Mouse (Mus musculus) neural tube, embryonic 13.5 days (tissue): ENCODE results near the gene Syt2. TPM values are rescaled to one million over a fixed set of nuclear protein-coding genes. Genes with fewer than 3 reads are reported as not detected.

Source experiments
- ATAC-seq: fragments of 200-750 bp; cut with Nextera tagmentation; 2 replicates; pipeline ENCODE4 v1.8.0; 2017; ENCODE audit warnings: low read depth, mild to moderate bottlenecking, moderate TSS enrichment, moderate library complexity
- H3K27ac ChIP-seq: fragments of 300-500 bp; sonication (generic); replicated peaks from 2 replicates; pipeline ENCODE4 v1.5.1; 2015; ENCODE audit warnings: moderate library complexity, mild to moderate bottlenecking, inconsistent platforms
- H3K27me3 ChIP-seq: fragments of 300-500 bp; sonication (generic); 2 replicates; pipeline ENCODE4 v1.6.1; 2015; ENCODE audit warnings: mild to moderate bottlenecking, inconsistent platforms
- H3K36me3 ChIP-seq: fragments of 300-500 bp; sonication (generic); 2 replicates; pipeline ENCODE4 v1.6.1; 2015; ENCODE audit warnings: mild to moderate bottlenecking, inconsistent platforms
- H3K4me1 ChIP-seq: fragments of 300-500 bp; sonication (generic); replicated peaks from 2 replicates; pipeline ENCODE4 v1.6.1; 2015; ENCODE audit warnings: inconsistent platforms
- H3K4me2 ChIP-seq: fragments of 300-500 bp; sonication (generic); 2 replicates; pipeline ENCODE4 v1.6.1; 2015; ENCODE audit warnings: inconsistent platforms, mild to moderate bottlenecking, moderate library complexity
- H3K4me3 ChIP-seq: fragments of 300-500 bp; sonication (generic); 2 replicates; pipeline ENCODE4 v1.5.1; 2015; ENCODE audit warnings: mild to moderate bottlenecking, inconsistent platforms
- H3K9ac ChIP-seq: fragments of 300-500 bp; sonication (generic); 2 replicates; pipeline ENCODE4 v1.6.1; 2015; ENCODE audit warnings: moderate library complexity, mild to moderate bottlenecking, inconsistent platforms
- H3K9me3 ChIP-seq: fragments of 300-500 bp; sonication (generic); 2 replicates; pipeline ENCODE4 v1.6.1; 2016; ENCODE audit warnings: inconsistent platforms
- WGBS: fragments of 180-500 bp; shearing (Covaris S2); methylation state at CpG from one replicate; pipeline ENCODE4 v1.1.7; 2015; 5-methylcytosine and 5-hydroxymethylcytosine counted together
- polyA plus RNA-seq: library from polyadenylated mRNA; unstranded; fragments of >200 nt; fragmentation: Nextera tagmentation; extraction: Ambion mirVana; gene quantifications from 2 replicates; pipeline ENCODE4 v1.2.1, GENCODE M21; 2015

The Syt2 gene
- polyA plus RNA-seq, 1 experiment from 2014 or later: 13.9 TPM

DNA sequence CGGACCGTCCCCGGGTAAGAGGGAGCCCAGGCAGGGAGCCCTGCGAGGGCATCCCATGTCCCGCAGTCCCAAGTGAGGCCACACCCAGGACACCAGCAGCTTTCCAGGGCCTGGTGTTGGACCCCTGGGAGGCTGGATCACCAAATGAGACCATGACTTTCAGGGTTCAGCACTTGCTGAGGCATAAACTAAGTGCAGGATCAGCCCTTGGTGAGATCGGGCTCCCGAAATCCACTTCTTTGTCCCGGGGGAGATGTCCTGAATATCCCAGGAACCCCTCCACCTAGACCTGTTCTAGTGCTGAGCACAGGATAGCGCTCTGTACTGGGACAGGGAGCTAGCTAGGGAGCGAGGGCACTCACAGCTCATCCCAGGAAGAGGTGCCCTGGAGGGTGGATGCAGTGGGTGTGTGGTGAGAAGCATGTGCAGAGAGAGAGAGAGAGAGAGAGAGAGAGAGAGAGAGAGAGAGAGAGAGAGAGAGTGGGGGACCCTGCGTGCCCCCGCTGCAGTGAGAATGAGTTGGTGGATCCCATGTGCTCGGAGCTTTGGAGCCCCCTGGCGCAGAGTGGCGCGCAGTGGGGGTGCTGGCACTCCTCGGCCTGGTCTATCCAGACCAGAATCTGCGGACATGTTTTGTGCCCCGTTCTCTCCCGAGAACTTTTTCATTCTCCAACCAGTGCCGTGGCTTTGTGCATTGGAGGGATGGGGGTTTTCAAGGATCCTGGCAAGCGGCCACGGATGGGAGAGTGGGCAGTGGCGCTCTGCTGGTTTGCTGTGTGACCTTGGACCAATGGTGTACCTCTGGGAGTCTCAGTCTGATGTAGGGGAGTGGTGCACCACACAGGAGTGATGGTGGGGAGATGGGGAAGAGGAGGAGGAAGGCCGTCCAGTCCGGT lies 63.2 kb downstream of the Syt2 start:
- no peaks in the 10 kb centered on the region for H3K9me3 ChIP-seq
- peak overlapping the region; percentile 76 for H3K9ac ChIP-seq
- H3K27ac ChIP-seq: no peak overlapping the region
- peak overlapping the region; percentile 97 for H3K4me2 ChIP-seq
- ATAC-seq: peak; percentile 32; the same call in 1 of the 2 replicates
- H3K4me3 ChIP-seq: peak overlapping the region; percentile 53
- peaks cover 52% of the 10 kb centered on the region for H3K27me3 ChIP-seq
- no peaks in the 10 kb centered on the region for H3K36me3 ChIP-seq
- 10% methylated on average over 26 of the region's 26 CpGs for WGBS
- peaks cover 63% of the 10 kb centered on the region for H3K4me1 ChIP-seq

DNA sequence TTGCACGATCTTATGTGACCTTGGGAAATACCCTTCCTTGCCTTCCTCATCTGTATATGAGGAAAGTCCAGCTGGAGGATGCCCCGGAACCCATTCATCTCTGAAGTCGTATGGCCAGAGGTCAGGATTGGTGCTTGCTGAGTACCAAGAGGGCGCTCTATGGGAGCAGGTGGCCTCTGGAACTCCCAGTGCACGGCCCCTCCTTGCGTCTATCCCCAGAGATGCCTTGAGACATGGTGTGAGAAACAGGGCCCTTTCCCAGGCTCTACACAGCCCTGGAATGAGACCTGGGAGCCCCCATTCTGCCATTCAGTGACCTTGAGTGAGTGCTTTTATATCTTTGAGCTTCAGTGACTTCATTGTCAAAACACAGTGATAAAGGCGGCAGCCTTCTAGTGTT lies 64.6 kb downstream of the Syt2 start:
- Histone ChIP-seq H3K4me1 (peaks cover 62% of the 10 kb centered on the region), H3K9ac (no peak overlapping the region), H3K36me3 (no peaks in the 10 kb centered on the region), H3K9me3 (no peaks in the 10 kb centered on the region), H3K27ac (no peak overlapping the region), H3K27me3 (peaks cover 43% of the 10 kb centered on the region), H3K4me2 (no peak overlapping the region), H3K4me3 (no peak overlapping the region)
- ATAC-seq: no peak
- WGBS: 27% methylated on average over 7 of the region's 7 CpGs

DNA sequence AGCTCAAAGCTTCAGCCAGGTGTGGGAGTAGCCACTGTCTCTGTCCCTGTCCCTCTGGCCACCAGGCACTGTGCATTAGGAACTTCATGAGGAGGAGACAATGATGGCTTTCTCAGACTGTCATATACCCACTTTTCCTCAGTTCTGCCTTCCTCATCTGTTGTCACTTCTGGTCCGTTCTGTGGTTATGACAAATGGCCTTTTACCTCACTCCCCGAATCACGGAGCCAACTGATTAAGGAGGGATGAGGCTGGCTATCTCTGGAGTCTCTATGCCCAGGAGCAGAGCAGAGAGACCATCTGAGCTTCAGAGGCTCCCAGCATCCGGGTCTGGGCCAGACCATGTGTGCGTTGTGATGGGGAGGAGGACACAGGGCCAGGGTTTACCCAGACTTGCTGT lies 65.2 kb downstream of the Syt2 start:
- no peaks in the 10 kb centered on the region for H3K36me3 ChIP-seq
- WGBS: 52% methylated on average over 5 of the region's 5 CpGs
- no peak for ATAC-seq
- H3K9ac ChIP-seq: no peak overlapping the region
- no peaks in the 10 kb centered on the region for H3K9me3 ChIP-seq
- no peak overlapping the region for H3K4me3 ChIP-seq
- no peak overlapping the region for H3K27ac ChIP-seq
- no peak overlapping the region for H3K4me2 ChIP-seq
- H3K27me3 ChIP-seq: peaks cover 39% of the 10 kb centered on the region
- peaks cover 62% of the 10 kb centered on the region for H3K4me1 ChIP-seq

DNA sequence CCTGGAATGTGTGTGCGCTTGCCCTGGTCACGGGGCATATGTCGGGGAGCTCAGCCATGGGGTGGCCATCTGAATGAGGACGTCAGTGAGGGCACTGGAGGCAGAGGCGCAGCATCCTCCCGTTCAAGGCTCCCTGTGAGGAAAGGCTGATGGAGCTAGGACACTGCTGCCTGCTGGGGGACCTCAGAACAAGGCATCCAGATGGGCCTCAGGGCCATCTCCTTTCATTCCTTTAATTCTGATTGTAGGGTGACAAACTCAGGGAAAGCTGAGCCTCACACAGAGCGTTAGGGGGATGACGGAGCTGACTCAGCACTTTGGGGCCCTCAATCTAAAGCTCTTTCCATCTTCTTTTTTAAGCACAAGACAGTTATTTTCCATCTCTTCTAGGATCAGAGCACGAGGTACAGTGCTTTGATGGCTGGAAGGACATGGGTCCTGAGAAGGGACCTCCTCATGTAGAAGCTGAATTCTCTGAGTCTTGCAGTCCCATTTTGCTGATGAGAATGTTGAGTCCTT lies 66.4 kb downstream of the Syt2 start:
- Histone ChIP-seq H3K4me2 (no peak overlapping the region), H3K4me3 (no peak overlapping the region), H3K4me1 (peaks cover 62% of the 10 kb centered on the region), H3K9me3 (no peaks in the 10 kb centered on the region), H3K27ac (peak overlapping the region; percentile 20), H3K36me3 (no peaks in the 10 kb centered on the region), H3K27me3 (peaks cover 27% of the 10 kb centered on the region), H3K9ac (no peak overlapping the region)
- WGBS: 73% methylated on average over 9 of the region's 9 CpGs
- ATAC-seq: no peak

DNA sequence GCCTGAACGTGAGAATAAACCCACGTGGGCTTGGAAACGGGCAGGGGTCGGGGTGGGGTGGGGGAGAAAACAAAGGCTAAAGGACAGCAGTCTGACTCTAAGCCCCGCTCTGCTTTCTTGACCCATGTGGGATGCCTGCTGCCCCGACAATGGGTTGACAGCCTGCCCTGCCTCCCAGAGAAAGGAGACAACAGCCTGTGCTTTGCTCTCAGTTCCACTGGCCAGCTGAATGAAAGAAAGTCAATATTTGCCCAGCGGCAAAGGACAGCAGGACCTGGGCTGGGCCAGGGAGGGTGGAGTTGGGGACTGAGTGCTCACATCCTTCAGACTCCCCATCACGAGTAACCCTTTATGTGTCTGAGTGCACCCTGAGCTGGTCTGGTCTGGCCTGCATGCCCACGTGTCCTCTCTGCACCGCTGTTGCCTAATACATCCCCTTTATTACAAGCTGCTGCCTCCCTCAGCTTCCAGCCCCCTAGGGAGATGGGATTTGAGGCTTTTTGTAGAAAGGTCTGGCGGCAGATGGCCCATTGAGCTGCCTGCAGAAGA lies 67.0 kb downstream of the Syt2 start:
- H3K4me1 ChIP-seq: peaks cover 58% of the 10 kb centered on the region
- peak overlapping the region; percentile 20 for H3K27ac ChIP-seq
- no peaks in the 10 kb centered on the region for H3K9me3 ChIP-seq
- no peak overlapping the region for H3K4me3 ChIP-seq
- ATAC-seq: no peak
- H3K9ac ChIP-seq: 0 out of 2 replicates have a peak overlapping the region, but pooled peaks have one; percentile 13
- WGBS: 5% methylated on average over 11 of the region's 11 CpGs
- no peaks in the 10 kb centered on the region for H3K36me3 ChIP-seq
- H3K4me2 ChIP-seq: no peak overlapping the region
- H3K27me3 ChIP-seq: peaks cover 21% of the 10 kb centered on the region

GRCm38 (mm10) chr1:134714166-134714565 lies 67.7 kb downstream of the Syt2 start:
- H3K9ac ChIP-seq: no peak overlapping the region
- H3K27ac ChIP-seq: 0 out of 2 replicates have a peak overlapping the region, but pooled peaks have one; percentile 20
- H3K4me2 ChIP-seq: no peak overlapping the region
- WGBS: 29% methylated on average over 8 of the region's 8 CpGs
- no peak overlapping the region for H3K4me3 ChIP-seq
- H3K36me3 ChIP-seq: no peaks in the 10 kb centered on the region
- no peak for ATAC-seq
- H3K9me3 ChIP-seq: no peaks in the 10 kb centered on the region
- peaks cover 59% of the 10 kb centered on the region for H3K4me1 ChIP-seq
- peaks cover 21% of the 10 kb centered on the region for H3K27me3 ChIP-seq

- H3K4me1 ChIP-seq: peaks cover 58% of the 10 kb centered on the region
- H3K9ac ChIP-seq: no peak overlapping the region
- no peak overlapping the region for H3K4me2 ChIP-seq
- no peak overlapping the region for H3K4me3 ChIP-seq
- no peaks in the 10 kb centered on the region for H3K9me3 ChIP-seq
- no peak overlapping the region for H3K27ac ChIP-seq
- peaks cover 16% of the 10 kb centered on the region for H3K27me3 ChIP-seq
- no peaks in the 10 kb centered on the region for H3K36me3 ChIP-seq
- no peak for ATAC-seq
- WGBS: 55% methylated on average over 5 of the region's 5 CpGs
Observed at GRCm38 (mm10) chr1:134715092-134715491, 68.6 kb downstream of the Syt2 start.

GRCm38 (mm10) chr1:134719718-134720304 lies 73.3 kb downstream of the Syt2 start:
- 56% methylated on average over 12 of the region's 12 CpGs for WGBS
- peak overlapping the region; percentile 49; the same call in 1 of the 2 replicates for H3K27ac ChIP-seq
- H3K4me3 ChIP-seq: no peak overlapping the region
- peaks cover 22% of the 10 kb centered on the region for H3K4me1 ChIP-seq
- H3K9me3 ChIP-seq: no peaks in the 10 kb centered on the region
- ATAC-seq: peak; percentile 55; the same call in 1 of the 2 replicates
- no peaks in the 10 kb centered on the region for H3K36me3 ChIP-seq
- no peak overlapping the region for H3K4me2 ChIP-seq
- no peaks in the 10 kb centered on the region for H3K27me3 ChIP-seq
- peak overlapping the region; percentile 42; the same call in 1 of the 2 replicates for H3K9ac ChIP-seq

GRCm38 (mm10) chr1:134721486-134721885 lies 75.0 kb downstream of the Syt2 start:
- Histone ChIP-seq H3K4me2 (no peak overlapping the region), H3K27ac (no peak overlapping the region), H3K9me3 (no peaks in the 10 kb centered on the region), H3K36me3 (no peaks in the 10 kb centered on the region), H3K4me1 (peaks cover 15% of the 10 kb centered on the region), H3K27me3 (no peaks in the 10 kb centered on the region), H3K9ac (no peak overlapping the region), H3K4me3 (no peak overlapping the region)
- 87% methylated on average over 5 of the region's 5 CpGs for WGBS
- no peak for ATAC-seq

DNA sequence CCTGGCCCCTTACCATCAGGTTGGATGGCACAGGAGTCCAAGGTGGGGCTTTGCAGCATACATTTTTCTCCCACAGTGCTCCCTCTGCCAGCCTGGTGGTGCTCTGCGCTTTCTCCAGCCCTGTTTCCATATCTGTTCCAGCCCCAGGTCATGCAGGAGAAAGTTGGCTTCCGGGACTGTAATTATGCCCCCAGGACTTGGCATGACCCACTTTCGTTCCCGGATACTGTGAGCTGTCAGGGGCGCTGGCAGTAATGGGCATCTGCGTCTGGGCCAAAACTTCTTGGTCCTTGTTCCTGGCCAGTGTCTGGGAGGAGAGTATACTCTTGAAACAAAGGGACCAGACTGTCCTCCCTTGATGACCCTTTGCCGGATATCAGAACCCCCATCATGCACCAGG lies 76.4 kb downstream of the Syt2 start:
- ATAC-seq: no peak
- Histone ChIP-seq H3K9me3 (no peaks in the 10 kb centered on the region), H3K36me3 (no peaks in the 10 kb centered on the region), H3K27me3 (no peaks in the 10 kb centered on the region), H3K4me2 (no peak overlapping the region), H3K4me3 (no peak overlapping the region), H3K4me1 (peaks cover 25% of the 10 kb centered on the region), H3K9ac (no peak overlapping the region), H3K27ac (no peak overlapping the region)
- WGBS: 76% methylated on average over 7 of the region's 7 CpGs

- H3K4me1 ChIP-seq: peaks cover 12% of the 10 kb centered on the region
- no peaks in the 10 kb centered on the region for H3K36me3 ChIP-seq
- no peak overlapping the region for H3K4me3 ChIP-seq
- no peaks in the 10 kb centered on the region for H3K9me3 ChIP-seq
- ATAC-seq: no peak
- 65% methylated on average over 5 of the region's 5 CpGs for WGBS
- H3K27ac ChIP-seq: no peak overlapping the region
- no peak overlapping the region for H3K9ac ChIP-seq
- no peak overlapping the region for H3K4me2 ChIP-seq
- H3K27me3 ChIP-seq: no peaks in the 10 kb centered on the region
Observed at GRCm38 (mm10) chr1:134725276-134725675, 78.8 kb downstream of the Syt2 start.

DNA sequence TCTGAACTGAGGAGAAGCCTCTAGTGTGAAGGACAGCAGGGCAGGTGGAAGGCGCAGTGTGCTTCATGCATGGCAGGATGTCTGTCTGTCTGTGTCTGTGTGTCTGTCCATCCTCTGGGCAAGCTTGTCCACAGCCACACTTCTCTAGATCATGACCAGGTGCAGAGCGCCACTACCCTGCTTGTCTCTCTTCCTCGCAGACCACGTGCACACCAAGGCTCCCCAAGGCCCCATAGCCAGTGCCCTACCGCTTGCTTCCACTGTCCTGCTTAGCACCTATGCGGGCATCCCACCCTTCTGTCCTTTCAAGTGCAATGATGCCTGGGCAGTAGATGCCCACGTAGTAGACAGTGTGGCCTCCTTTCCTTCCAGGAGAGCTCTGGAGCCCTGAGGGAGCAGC lies 80.0 kb downstream of the Syt2 start:
- H3K9ac ChIP-seq: no peak overlapping the region
- H3K9me3 ChIP-seq: no peaks in the 10 kb centered on the region
- 91% methylated on average over 7 of the region's 7 CpGs for WGBS
- no peak overlapping the region for H3K27ac ChIP-seq
- ATAC-seq: no peak
- H3K36me3 ChIP-seq: no peaks in the 10 kb centered on the region
- no peaks in the 10 kb centered on the region for H3K27me3 ChIP-seq
- peaks cover 12% of the 10 kb centered on the region for H3K4me1 ChIP-seq
- no peak overlapping the region for H3K4me2 ChIP-seq
- no peak overlapping the region for H3K4me3 ChIP-seq
